Mouse (Mus musculus): ENCODE data around the gene Tjp3. TPM values are rescaled to one million over a fixed set of nuclear protein-coding genes. Genes with fewer than 3 reads are reported as not detected.

Tjp3 gene
- polyA plus RNA-seq, 1 experiment from 2014 or later = 47.0 TPM

GRCm38 (mm10) chr10:81290698-81291460, 502 bp downstream of the Tjp3 start:
- peak overlapping the region; percentile 50 for H3K4me2 ChIP-seq (replicated peaks)
- peak overlapping the region; percentile 37 for H3K4me3 ChIP-seq (replicated peaks)
- H3K27me3 ChIP-seq (replicated peaks) = no peaks in the 10 kb centered on the region
- no peaks in the 10 kb centered on the region for H3K9me3 ChIP-seq
- ATAC-seq = 0 out of 2 replicates have a peak, but pooled peaks have one; percentile 9
- H3K9ac ChIP-seq = peak overlapping the region; percentile 39
- WGBS = 19% methylated on average over 24 of the region's 24 CpGs
- H3K27ac ChIP-seq = peak overlapping the region; percentile 76
- peaks cover 46% of the 10 kb centered on the region for H3K4me1 ChIP-seq (replicated peaks)
- H3K36me3 ChIP-seq = no peaks in the 10 kb centered on the region

GRCm38 (mm10) chr10:81289811-81290210, 1.6 kb downstream of the Tjp3 start:
- H3K27ac ChIP-seq = peak overlapping the region; percentile 76
- peaks cover 40% of the 10 kb centered on the region for H3K4me1 ChIP-seq (replicated peaks)
- H3K4me3 ChIP-seq (replicated peaks) = peak overlapping the region; percentile 37
- H3K9ac ChIP-seq = peak overlapping the region; percentile 39
- H3K9me3 ChIP-seq = no peaks in the 10 kb centered on the region
- WGBS = 55% methylated on average over 14 of the region's 14 CpGs
- peak overlapping the region; percentile 50 for H3K4me2 ChIP-seq (replicated peaks)
- H3K27me3 ChIP-seq (replicated peaks) = peaks cover under 1% of the 10 kb centered on the region
- ATAC-seq = no peak
- H3K36me3 ChIP-seq = no peaks in the 10 kb centered on the region

- no peak for ATAC-seq
- 1% methylated on average over 7 of the region's 7 CpGs for WGBS
- peaks cover 38% of the 10 kb centered on the region for H3K4me1 ChIP-seq (replicated peaks)
- H3K4me3 ChIP-seq (replicated peaks) = peak overlapping the region; percentile 37; the same call in 1 of the 2 replicates
- H3K4me2 ChIP-seq (replicated peaks) = peak overlapping the region; percentile 50
- H3K36me3 ChIP-seq = no peaks in the 10 kb centered on the region
- H3K27ac ChIP-seq = peak overlapping the region; percentile 76; the same call in 1 of the 2 replicates
- H3K9me3 ChIP-seq = no peaks in the 10 kb centered on the region
- peaks cover 6% of the 10 kb centered on the region for H3K27me3 ChIP-seq (replicated peaks)
- no peak overlapping the region for H3K9ac ChIP-seq
Measured at GRCm38 (mm10) chr10:81289278-81289677, 2.1 kb downstream of the Tjp3 start.

GRCm38 (mm10) chr10:81288601-81289000, 2.8 kb downstream of the Tjp3 start:
- Histone ChIP-seq H3K9me3 (no peaks in the 10 kb centered on the region), H3K4me3 (replicated peaks) (no peak overlapping the region), H3K4me2 (replicated peaks) (0 out of 2 replicates have a peak overlapping the region, but pooled peaks have one; percentile 12), H3K27ac (no peak overlapping the region), H3K9ac (no peak overlapping the region), H3K36me3 (no peaks in the 10 kb centered on the region), H3K27me3 (replicated peaks) (peaks cover 13% of the 10 kb centered on the region), H3K4me1 (replicated peaks) (peaks cover 33% of the 10 kb centered on the region)
- 29% methylated on average over 6 of the region's 6 CpGs for WGBS
- no peak for ATAC-seq

GRCm38 (mm10) chr10:81287513-81288157, 3.7 kb downstream of the Tjp3 start:
- H3K9me3 ChIP-seq = no peaks in the 10 kb centered on the region
- H3K36me3 ChIP-seq = no peaks in the 10 kb centered on the region
- ATAC-seq = no peak
- peaks cover 32% of the 10 kb centered on the region for H3K4me1 ChIP-seq (replicated peaks)
- H3K27me3 ChIP-seq (replicated peaks) = peaks cover 18% of the 10 kb centered on the region
- peak overlapping the region; percentile 79; the same call in 1 of the 2 replicates for H3K4me2 ChIP-seq (replicated peaks)
- H3K4me3 ChIP-seq (replicated peaks) = no peak overlapping the region
- H3K9ac ChIP-seq = no peak overlapping the region
- H3K27ac ChIP-seq = peak overlapping the region; percentile 85
- WGBS = 61% methylated on average over 8 of the region's 8 CpGs

GRCm38 (mm10) chr10:81286586-81286985, 4.8 kb downstream of the Tjp3 start:
- Histone ChIP-seq H3K36me3 (no peaks in the 10 kb centered on the region), H3K27ac (peak overlapping the region; percentile 85), H3K4me2 (replicated peaks) (peak overlapping the region; percentile 79), H3K27me3 (replicated peaks) (peaks cover 18% of the 10 kb centered on the region), H3K4me3 (replicated peaks) (peak overlapping the region; percentile 47), H3K4me1 (replicated peaks) (peaks cover 28% of the 10 kb centered on the region), H3K9me3 (no peaks in the 10 kb centered on the region), H3K9ac (no peak overlapping the region)
- peak; percentile 18 for ATAC-seq
- 29% methylated on average over 6 of the region's 6 CpGs for WGBS

GRCm38 (mm10) chr10:81285694-81286450, 5.5 kb downstream of the Tjp3 start:
- ATAC-seq = peak; percentile 74

GRCm38 (mm10) chr10:81284719-81285118, 6.7 kb downstream of the Tjp3 start:
- Histone ChIP-seq H3K9ac (peak overlapping the region; percentile 17; the same call in 1 of the 2 replicates), H3K4me3 (replicated peaks) (peak overlapping the region; percentile 47)
- 6% methylated on average over 17 of the region's 17 CpGs for WGBS

More at GRCm38 (mm10) chr10:81285694-81286450, 5.5 kb downstream of the Tjp3 start:
- H3K9ac ChIP-seq = peak overlapping the region; percentile 56
- H3K4me2 ChIP-seq (replicated peaks) = peak overlapping the region; percentile 79
- WGBS = 2% methylated on average over 54 of the region's 54 CpGs
- peak overlapping the region; percentile 47 for H3K4me3 ChIP-seq (replicated peaks)
- H3K27me3 ChIP-seq (replicated peaks) = peaks cover 18% of the 10 kb centered on the region
- H3K36me3 ChIP-seq = no peaks in the 10 kb centered on the region
- H3K9me3 ChIP-seq = no peaks in the 10 kb centered on the region
- H3K27ac ChIP-seq = peak overlapping the region; percentile 85
- peaks cover 28% of the 10 kb centered on the region for H3K4me1 ChIP-seq (replicated peaks)

GRCm38 (mm10) chr10:81284189-81284588, 7.2 kb downstream of the Tjp3 start:
- Histone ChIP-seq H3K27ac (no peak overlapping the region), H3K36me3 (no peaks in the 10 kb centered on the region), H3K4me2 (replicated peaks) (peak overlapping the region; percentile 79), H3K4me1 (replicated peaks) (peaks cover 30% of the 10 kb centered on the region), H3K27me3 (replicated peaks) (peaks cover 18% of the 10 kb centered on the region), H3K4me3 (replicated peaks) (peak overlapping the region; percentile 47), H3K9me3 (no peaks in the 10 kb centered on the region), H3K9ac (peak overlapping the region; percentile 17; the same call in 1 of the 2 replicates)
- no peak for ATAC-seq
- 52% methylated on average over 6 of the region's 6 CpGs for WGBS

More at GRCm38 (mm10) chr10:81284719-81285118, 6.7 kb downstream of the Tjp3 start:
- peak; percentile 53 for ATAC-seq
- no peaks in the 10 kb centered on the region for H3K9me3 ChIP-seq
- peaks cover 18% of the 10 kb centered on the region for H3K27me3 ChIP-seq (replicated peaks)
- peak overlapping the region; percentile 79 for H3K4me2 ChIP-seq (replicated peaks)
- H3K4me1 ChIP-seq (replicated peaks) = peaks cover 28% of the 10 kb centered on the region
- H3K27ac ChIP-seq = peak overlapping the region; percentile 29
- H3K36me3 ChIP-seq = no peaks in the 10 kb centered on the region

GRCm38 (mm10) chr10:81279496-81279895, 11.9 kb downstream of the Tjp3 start:
- H3K27ac ChIP-seq = no peak overlapping the region
- H3K4me3 ChIP-seq (replicated peaks) = no peak overlapping the region
- no peak overlapping the region; the same call in 1 of the 2 replicates for H3K4me2 ChIP-seq (replicated peaks)
- 28% methylated on average over 10 of the region's 10 CpGs for WGBS
- no peaks in the 10 kb centered on the region for H3K36me3 ChIP-seq
- H3K9me3 ChIP-seq = no peaks in the 10 kb centered on the region
- H3K9ac ChIP-seq = no peak overlapping the region
- ATAC-seq = 0 out of 2 replicates have a peak, but pooled peaks have one; percentile 24
- peaks cover 10% of the 10 kb centered on the region for H3K4me1 ChIP-seq (replicated peaks)
- H3K27me3 ChIP-seq (replicated peaks) = peaks cover 14% of the 10 kb centered on the region

GRCm38 (mm10) chr10:81277676-81278075, 13.7 kb downstream of the Tjp3 start:
- H3K9me3 ChIP-seq = no peaks in the 10 kb centered on the region
- no peak overlapping the region for H3K4me2 ChIP-seq (replicated peaks)
- H3K9ac ChIP-seq = no peak overlapping the region
- H3K4me1 ChIP-seq (replicated peaks) = peaks cover 6% of the 10 kb centered on the region
- H3K36me3 ChIP-seq = peaks cover 11% of the 10 kb centered on the region
- no peak for ATAC-seq
- no peak overlapping the region for H3K27ac ChIP-seq
- H3K27me3 ChIP-seq (replicated peaks) = no peaks in the 10 kb centered on the region
- 77% methylated on average over 22 of the region's 22 CpGs for WGBS
- no peak overlapping the region for H3K4me3 ChIP-seq (replicated peaks)

- Histone ChIP-seq H3K4me3 (replicated peaks) (no peak overlapping the region), H3K4me2 (replicated peaks) (no peak overlapping the region), H3K9me3 (no peaks in the 10 kb centered on the region), H3K27me3 (replicated peaks) (no peaks in the 10 kb centered on the region), H3K27ac (no peak overlapping the region), H3K4me1 (replicated peaks) (peaks cover 5% of the 10 kb centered on the region), H3K36me3 (peaks cover 21% of the 10 kb centered on the region), H3K9ac (no peak overlapping the region)
- no peak for ATAC-seq
- 94% methylated on average over 19 of the region's 19 CpGs for WGBS
Measured at GRCm38 (mm10) chr10:81273842-81274241, 17.5 kb downstream of the Tjp3 start.
